Mouse (Mus musculus) hindbrain, embryonic 11.5 days (tissue): ENCODE measurements at regions not wholly inside any gene's neighbourhood (a gene's known extent, or its start where the extent isn't known, plus 50 kb on each side); places are given as distances from the start of the nearest gene placed in this dataset.

Experiments used
- ATAC-seq: fragments of 200-750 bp; cut with Nextera tagmentation; 2 replicates; pipeline ENCODE4 v1.8.0; 2017; ENCODE audit warnings: mild to moderate bottlenecking, moderate TSS enrichment, moderate library complexity; ENCODE audit not compliant: low FRiP score
- DNase-seq: peaks from one replicate; pipeline ENCODE4 v3.0.0-alpha.2; 2015; ENCODE audit warnings: low spot score
- H3K27ac ChIP-seq: fragments of 300-500 bp; sonication (generic); 2 replicates; pipeline ENCODE4 v1.5.1; 2014; ENCODE audit warnings: mild to moderate bottlenecking, low read depth, low read length
- H3K27me3 ChIP-seq: fragments of 300-500 bp; sonication (generic); 2 replicates; pipeline ENCODE4 v1.6.1; 2014; ENCODE audit warnings: mild to moderate bottlenecking, low read length, moderate library complexity, mixed read lengths; ENCODE audit not compliant: control insufficient read depth, insufficient read depth
- H3K36me3 ChIP-seq: fragments of 300-500 bp; sonication (generic); 2 replicates; pipeline ENCODE4 v1.6.1; 2014; ENCODE audit warnings: mild to moderate bottlenecking, low read length, moderate library complexity, mixed read lengths; ENCODE audit not compliant: control insufficient read depth, insufficient read depth
- H3K4me1 ChIP-seq: fragments of 300-500 bp; sonication (generic); replicated peaks from 2 replicates; pipeline ENCODE4 v1.6.1; 2014; ENCODE audit warnings: low read length, mixed read lengths; ENCODE audit not compliant: control insufficient read depth, insufficient read depth
- H3K4me2 ChIP-seq: fragments of 300-500 bp; sonication (generic); replicated peaks from 2 replicates; pipeline ENCODE4 v1.6.1; 2014; ENCODE audit warnings: mild to moderate bottlenecking, low read depth, low read length
- H3K4me3 ChIP-seq: fragments of 300-500 bp; sonication (generic); 2 replicates; pipeline ENCODE4 v1.5.1; 2014; ENCODE audit warnings: low read depth, low read length
- H3K9ac ChIP-seq: fragments of 300-500 bp; sonication (generic); 2 replicates; pipeline ENCODE4 v1.6.1; 2014; ENCODE audit warnings: low read depth, low read length
- H3K9me3 ChIP-seq: fragments of 300-500 bp; sonication (generic); 2 replicates; pipeline ENCODE4 v1.6.1; 2016; ENCODE audit warnings: low read length; ENCODE audit not compliant: control insufficient read depth
- WGBS: fragments of 180-500 bp; shearing (Covaris S2); extraction: QIAGEN DNeasy Blood & Tissue Kit; methylation state at CpG from one replicate; pipeline ENCODE4 v1.1.7; 2014; 5-methylcytosine and 5-hydroxymethylcytosine counted together

DNA sequence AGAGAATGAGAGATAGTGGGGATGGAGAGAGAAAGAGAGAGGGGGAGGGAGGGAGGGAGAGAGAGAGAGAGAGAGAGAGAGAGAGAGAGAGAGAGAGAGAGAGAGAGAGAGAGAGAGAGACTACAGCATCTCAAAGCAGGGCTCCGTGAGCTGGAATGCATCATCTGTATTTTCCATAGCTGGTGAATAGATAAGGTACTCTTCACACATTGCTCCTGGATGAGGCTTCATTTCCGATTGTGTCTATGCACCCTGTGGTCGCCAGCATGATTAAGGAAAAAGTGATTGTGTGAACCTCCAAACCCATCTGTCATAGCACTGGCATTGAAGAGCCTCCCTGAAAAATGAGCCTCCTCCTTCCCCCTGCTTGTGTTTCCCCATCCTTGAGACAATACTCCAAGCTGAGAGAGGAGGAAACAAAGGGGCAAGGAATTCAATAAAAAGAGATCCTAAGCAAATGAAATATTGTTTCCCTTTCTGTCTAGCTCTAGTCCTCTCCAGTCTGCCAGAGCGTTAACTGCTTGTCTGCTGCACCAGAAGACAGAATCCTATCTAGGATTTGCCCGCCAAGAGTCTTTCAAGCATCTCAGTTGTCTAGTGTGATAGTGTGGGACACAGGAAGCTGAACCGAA, 130.4 kb upstream of the Spats2l start:
- Histone ChIP-seq H3K9me3 (no peaks in the 10 kb centered on the region), H3K27ac (0 out of 2 replicates have a peak overlapping the region, but pooled peaks have one; percentile 17), H3K4me3 (no peak overlapping the region), H3K36me3 (no peaks in the 10 kb centered on the region), H3K9ac (no peak overlapping the region), H3K27me3 (no peaks in the 10 kb centered on the region), H3K4me2 (no peak overlapping the region), H3K4me1 (no peaks in the 10 kb centered on the region)
- ATAC-seq (0 out of 2 replicates have a peak, but pooled peaks have one; percentile 47), DNase-seq (peak; percentile 19)
- WGBS, result 50% methylated on average over 6 of the region's 6 CpGs

DNA sequence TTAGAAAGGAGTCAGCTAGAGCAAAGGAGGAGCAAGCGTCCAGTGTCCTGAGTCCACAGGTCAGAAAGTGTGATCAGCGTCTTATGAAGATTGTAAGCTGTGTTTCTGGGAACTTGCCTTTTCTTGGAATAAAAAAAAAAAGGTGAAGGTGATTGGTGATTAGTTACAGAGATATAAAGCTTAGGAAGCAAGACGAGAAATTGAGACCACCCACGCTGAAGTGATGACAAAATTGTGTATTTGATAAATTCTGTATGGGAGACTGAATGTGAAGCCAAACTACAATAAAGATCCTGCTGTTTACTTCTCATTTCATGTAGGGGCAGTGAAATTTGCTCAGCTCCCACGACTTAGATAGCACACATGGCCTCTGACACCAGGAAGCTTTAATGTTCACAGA, 109.0 kb upstream of the Spats2l start:
- Histone ChIP-seq H3K9me3 (no peaks in the 10 kb centered on the region), H3K4me2 (no peak overlapping the region), H3K4me1 (no peaks in the 10 kb centered on the region), H3K9ac (no peak overlapping the region), H3K4me3 (no peak overlapping the region), H3K27ac (no peak overlapping the region), H3K27me3 (no peaks in the 10 kb centered on the region), H3K36me3 (no peaks in the 10 kb centered on the region)
- DNase-seq (no peak), ATAC-seq (no peak)
- WGBS, result 81% methylated on average over 5 of the region's 5 CpGs

DNA sequence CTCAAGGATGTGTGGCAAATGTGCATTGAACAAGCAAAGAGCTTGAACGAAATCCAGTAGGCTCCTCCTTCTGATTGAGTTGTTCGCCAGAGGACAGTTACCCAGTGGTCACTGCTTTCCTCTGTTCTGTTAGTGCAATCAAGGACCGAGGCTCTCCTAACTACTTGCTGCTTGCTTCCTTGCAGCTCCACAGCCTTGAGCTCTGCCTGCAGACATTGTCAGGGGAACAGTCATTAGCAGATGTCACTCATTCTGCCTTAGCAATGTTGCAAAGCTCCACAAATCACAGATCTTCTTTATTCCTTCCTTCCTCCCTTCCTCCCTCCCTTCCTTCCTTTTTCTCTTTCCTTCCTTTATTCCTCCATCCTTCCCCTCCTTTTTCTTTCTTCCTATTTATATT, 108.2 kb upstream of the Spats2l start:
- Histone ChIP-seq H3K4me1 (no peaks in the 10 kb centered on the region), H3K27ac (no peak overlapping the region), H3K27me3 (no peaks in the 10 kb centered on the region), H3K9ac (no peak overlapping the region), H3K36me3 (no peaks in the 10 kb centered on the region), H3K9me3 (no peaks in the 10 kb centered on the region), H3K4me3 (no peak overlapping the region), H3K4me2 (no peak overlapping the region)
- WGBS, result 71% methylated on average over 3 of the region's 3 CpGs
- ATAC-seq (no peak), DNase-seq (no peak)

DNA sequence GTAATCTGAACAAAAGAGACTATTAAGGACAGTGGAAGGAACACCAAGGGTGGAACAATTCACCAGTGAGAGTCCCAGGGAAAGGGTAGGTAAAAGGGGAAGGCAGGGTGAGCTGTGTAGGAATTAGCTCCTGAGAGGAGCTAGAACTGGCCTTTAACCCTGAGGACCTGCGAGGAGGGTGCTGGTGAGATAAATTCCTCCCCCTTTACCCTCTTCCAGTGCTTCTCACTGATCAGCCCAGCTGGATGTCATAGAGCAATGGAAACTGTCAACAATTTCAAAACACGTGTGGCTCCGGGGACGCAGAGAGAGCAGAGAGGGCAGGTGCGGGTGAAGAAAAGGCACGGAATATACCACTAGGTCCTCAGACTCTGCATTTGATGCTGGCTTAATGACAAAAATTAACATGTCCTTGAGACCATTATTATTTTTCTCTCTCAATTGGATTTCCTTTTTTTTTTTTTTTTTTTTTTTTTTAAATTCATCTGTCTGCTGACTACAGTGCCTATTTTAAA, 107.7 kb upstream of the Spats2l start:
- no peak overlapping the region for H3K27ac ChIP-seq
- no peaks in the 10 kb centered on the region for H3K36me3 ChIP-seq
- DNase-seq, result no peak
- no peak overlapping the region for H3K9ac ChIP-seq
- no peaks in the 10 kb centered on the region for H3K4me1 ChIP-seq
- no peak for ATAC-seq
- no peaks in the 10 kb centered on the region for H3K9me3 ChIP-seq
- WGBS, result 69% methylated on average over 6 of the region's 6 CpGs
- H3K27me3 ChIP-seq, result no peaks in the 10 kb centered on the region
- no peak overlapping the region for H3K4me2 ChIP-seq
- no peak overlapping the region for H3K4me3 ChIP-seq

DNA sequence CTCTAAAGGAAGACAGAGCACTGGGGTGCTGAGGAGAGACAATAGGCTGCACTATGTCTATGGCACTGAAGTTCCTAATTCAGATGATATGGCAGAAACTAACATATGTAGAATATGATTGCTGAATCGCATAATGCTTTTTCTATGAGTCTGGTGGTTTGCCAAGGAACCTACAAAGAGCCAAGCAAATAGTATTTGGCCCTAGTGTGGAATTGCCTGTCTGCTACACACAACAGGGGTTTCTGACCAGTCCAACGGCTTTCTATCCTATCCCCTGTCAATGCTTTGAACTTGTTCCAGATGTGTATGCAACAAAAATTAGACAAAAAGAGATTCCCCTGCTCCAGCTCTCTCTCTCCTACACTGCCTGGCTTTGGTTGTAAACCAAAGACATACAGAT, 100.5 kb upstream of the Spats2l start:
- no peak overlapping the region for H3K27ac ChIP-seq
- no peaks in the 10 kb centered on the region for H3K27me3 ChIP-seq
- no peaks in the 10 kb centered on the region for H3K4me1 ChIP-seq
- no peak for DNase-seq
- H3K4me3 ChIP-seq, result no peak overlapping the region
- WGBS, result 82% methylated on average over 2 of the region's 2 CpGs
- no peaks in the 10 kb centered on the region for H3K36me3 ChIP-seq
- no peak overlapping the region for H3K9ac ChIP-seq
- no peak for ATAC-seq
- H3K9me3 ChIP-seq, result no peaks in the 10 kb centered on the region
- H3K4me2 ChIP-seq, result no peak overlapping the region

DNA sequence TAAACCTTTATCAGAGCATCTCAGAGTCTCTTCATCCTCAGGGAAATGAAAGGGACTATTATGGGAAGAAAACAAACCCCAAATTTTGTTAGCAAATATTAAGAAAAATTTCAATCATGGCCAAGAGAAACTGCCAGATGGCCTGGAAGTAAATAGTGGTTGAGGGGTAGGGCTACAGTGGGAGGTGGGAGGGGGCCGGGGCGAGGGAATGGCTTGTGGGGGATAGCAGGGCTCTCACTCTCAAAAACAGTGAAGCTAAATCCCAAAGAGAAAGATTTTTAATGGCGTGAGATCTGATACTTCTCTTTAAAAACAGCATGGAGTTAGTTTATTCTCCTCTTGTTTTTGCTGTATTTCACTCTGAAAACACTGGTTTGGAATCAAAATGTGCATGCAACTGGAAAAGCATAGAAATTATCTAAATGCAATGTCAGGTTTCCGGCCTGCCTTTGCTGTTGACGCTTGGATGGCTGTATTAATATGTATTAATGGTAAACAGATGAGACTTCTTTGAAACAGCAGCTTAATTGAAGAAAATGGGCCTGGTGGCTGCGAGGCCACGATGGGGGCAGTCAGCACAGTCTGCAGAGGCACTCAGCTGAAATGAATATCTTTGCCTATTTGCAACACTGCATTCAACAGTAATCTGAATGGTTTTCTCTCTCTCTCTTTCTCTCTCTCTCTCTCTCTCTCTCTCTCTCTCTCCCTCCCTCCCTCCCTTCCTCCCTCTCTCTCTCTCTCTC, 99.8 kb upstream of the Spats2l start:
- no peaks in the 10 kb centered on the region for H3K4me1 ChIP-seq
- H3K4me2 ChIP-seq, result no peak overlapping the region
- no peaks in the 10 kb centered on the region for H3K36me3 ChIP-seq
- DNase-seq (peak; percentile 26), ATAC-seq (peak; percentile 47; the same call in 1 of the 2 replicates)
- WGBS, result 54% methylated on average over 7 of the region's 7 CpGs
- no peaks in the 10 kb centered on the region for H3K27me3 ChIP-seq
- H3K27ac ChIP-seq, result no peak overlapping the region
- no peak overlapping the region for H3K4me3 ChIP-seq
- H3K9me3 ChIP-seq, result no peaks in the 10 kb centered on the region
- no peak overlapping the region for H3K9ac ChIP-seq

DNA sequence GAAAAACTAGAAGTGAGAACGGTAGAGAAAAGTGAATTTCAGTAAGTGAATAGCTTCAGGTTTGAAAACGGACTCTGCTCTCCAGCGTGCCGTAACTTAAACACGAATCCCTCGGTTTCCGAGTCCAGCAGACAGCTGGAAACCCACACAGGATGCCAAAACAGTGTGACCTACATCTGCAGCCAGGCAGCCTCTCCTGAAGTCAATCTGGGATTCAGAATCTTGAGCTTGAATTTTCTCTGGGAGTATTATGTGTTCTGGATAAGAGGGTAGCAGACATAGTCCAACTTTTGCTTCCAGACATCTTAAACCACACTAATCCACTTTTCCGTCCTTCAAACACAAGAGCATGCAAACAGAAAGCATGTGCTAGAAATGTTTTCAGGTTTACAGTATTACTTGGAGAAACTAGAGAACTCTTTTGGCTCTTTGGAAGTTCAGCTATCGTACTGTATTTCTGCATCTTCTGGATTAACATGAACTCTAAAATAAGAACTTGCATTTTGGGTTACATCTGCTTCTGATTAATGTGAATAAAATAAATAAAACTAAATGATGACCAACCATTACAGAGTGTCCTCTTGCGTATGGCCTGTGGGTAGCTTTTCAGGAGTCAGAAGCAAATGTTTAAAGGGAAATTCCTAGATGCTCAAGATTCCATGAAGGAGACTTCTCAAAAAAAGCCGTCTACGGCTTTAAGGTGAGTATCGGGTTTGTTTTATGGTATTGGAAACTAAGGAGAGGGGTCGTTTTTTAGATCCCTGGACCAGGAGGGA, 89.4 kb upstream of the Spats2l start:
- ATAC-seq, result no peak
- no peaks in the 10 kb centered on the region for H3K4me1 ChIP-seq

DNA sequence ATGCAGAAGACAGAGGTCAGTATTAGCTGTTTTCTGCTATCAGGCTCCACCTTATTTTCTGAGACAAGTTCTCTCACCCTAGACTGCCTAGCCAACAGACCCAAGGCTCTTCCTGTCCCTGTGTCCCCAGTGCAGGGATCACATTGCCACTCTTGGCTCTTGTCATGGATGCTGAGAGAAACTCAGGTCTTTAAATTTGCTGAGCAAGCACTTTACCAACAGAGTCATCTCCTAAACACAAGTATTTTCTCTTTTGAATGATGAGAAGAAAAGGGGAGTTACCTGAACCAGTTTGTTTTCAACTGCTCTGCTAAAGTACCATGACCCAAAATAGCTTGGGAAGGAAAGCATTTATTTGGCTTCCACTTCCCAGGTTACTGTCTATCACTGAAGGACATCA, 84.7 kb upstream of the Spats2l start:
- H3K4me2 ChIP-seq, result no peak overlapping the region
- ATAC-seq, result no peak
- H3K9ac ChIP-seq, result no peak overlapping the region
- no peak overlapping the region for H3K4me3 ChIP-seq
- no peak overlapping the region for H3K27ac ChIP-seq
- H3K4me1 ChIP-seq, result no peaks in the 10 kb centered on the region
- H3K36me3 ChIP-seq, result no peaks in the 10 kb centered on the region
- DNase-seq, result no peak
- H3K27me3 ChIP-seq, result no peaks in the 10 kb centered on the region
- no peaks in the 10 kb centered on the region for H3K9me3 ChIP-seq

More for the DNA sequence above, 89.4 kb upstream of the Spats2l start:
- Histone ChIP-seq H3K27me3 (no peaks in the 10 kb centered on the region), H3K36me3 (no peaks in the 10 kb centered on the region), H3K9ac (no peak overlapping the region), H3K27ac (no peak overlapping the region), H3K4me2 (no peak overlapping the region), H3K4me3 (no peak overlapping the region), H3K9me3 (no peaks in the 10 kb centered on the region)
- 79% methylated on average over 14 of the region's 14 CpGs for WGBS
- DNase-seq, result no peak
